Mouse (Mus musculus) embryonic facial prominence, embryonic 11.5 days (tissue): ENCODE results near the gene Lrmda. TPM values are rescaled to one million over a fixed set of nuclear protein-coding genes. Genes with fewer than 3 reads are reported as not detected.

Experiments used
- ATAC-seq: fragments of 200-750 bp; cut with Nextera tagmentation; replicated peaks from 2 replicates; pipeline ENCODE4 v1.8.0; 2017; ENCODE audit warnings: low read depth; ENCODE audit not compliant: insufficient number of reproducible peaks, low FRiP score, low TSS enrichment
- DNase-seq: peaks from one replicate; pipeline ENCODE4 v3.0.0-alpha.2; 2015; ENCODE audit warnings: low spot score
- H3K27ac ChIP-seq: fragments of 300-500 bp; sonication (generic); replicated peaks from 2 replicates; pipeline ENCODE4 v1.5.1; 2014; ENCODE audit warnings: mild to moderate bottlenecking, low read depth, low read length, control low read depth
- H3K27me3 ChIP-seq: fragments of 300-500 bp; sonication (generic); 2 replicates; pipeline ENCODE4 v1.6.1; 2014; ENCODE audit warnings: mild to moderate bottlenecking, low read length, moderate library complexity, mixed read lengths; ENCODE audit not compliant: control insufficient read depth, insufficient read depth
- H3K36me3 ChIP-seq: fragments of 300-500 bp; sonication (generic); replicated peaks from 2 replicates; pipeline ENCODE4 v1.6.1; 2014; ENCODE audit warnings: low read depth, mild to moderate bottlenecking, low read length, moderate library complexity, mixed read lengths; ENCODE audit not compliant: control insufficient read depth, insufficient read depth
- H3K4me1 ChIP-seq: fragments of 300-500 bp; sonication (generic); 2 replicates; pipeline ENCODE4 v1.6.1; 2014; ENCODE audit warnings: low read length, mixed read lengths; ENCODE audit not compliant: control insufficient read depth, insufficient read depth
- H3K4me2 ChIP-seq: fragments of 300-500 bp; sonication (generic); 2 replicates; pipeline ENCODE4 v1.6.1; 2014; ENCODE audit warnings: low read depth, mild to moderate bottlenecking, control low read depth, low read length, moderate library complexity
- H3K4me3 ChIP-seq: fragments of 300-500 bp; sonication (generic); 2 replicates; pipeline ENCODE4 v1.5.1; 2014; ENCODE audit warnings: low read depth, low read length, control low read depth
- H3K9ac ChIP-seq: fragments of 300-500 bp; sonication (generic); replicated peaks from 2 replicates; pipeline ENCODE4 v1.6.1; 2014; ENCODE audit warnings: mild to moderate bottlenecking, control low read depth, low read length
- H3K9me3 ChIP-seq: fragments of 300-500 bp; sonication (generic); replicated peaks from 2 replicates; pipeline ENCODE4 v1.6.1; 2016; ENCODE audit warnings: mild to moderate bottlenecking, low read length, inconsistent platforms, mixed read lengths; ENCODE audit not compliant: control insufficient read depth
- WGBS: fragments of 180-500 bp; shearing (Covaris S2); extraction: QIAGEN DNeasy Blood & Tissue Kit; methylation state at CpG from one replicate; pipeline ENCODE4 v1.1.7; 2014; 5-methylcytosine and 5-hydroxymethylcytosine counted together
- polyA plus RNA-seq: library from polyadenylated mRNA; unstranded; fragments of >200 nt; fragmentation: Nextera tagmentation; extraction: Ambion mirVana; gene quantifications from 2 replicates; pipeline ENCODE4 v1.2.1, GENCODE M21; 2014

The Lrmda gene
- polyA plus RNA-seq, 1 experiment from 2014 or later = 0.22 TPM

DNA sequence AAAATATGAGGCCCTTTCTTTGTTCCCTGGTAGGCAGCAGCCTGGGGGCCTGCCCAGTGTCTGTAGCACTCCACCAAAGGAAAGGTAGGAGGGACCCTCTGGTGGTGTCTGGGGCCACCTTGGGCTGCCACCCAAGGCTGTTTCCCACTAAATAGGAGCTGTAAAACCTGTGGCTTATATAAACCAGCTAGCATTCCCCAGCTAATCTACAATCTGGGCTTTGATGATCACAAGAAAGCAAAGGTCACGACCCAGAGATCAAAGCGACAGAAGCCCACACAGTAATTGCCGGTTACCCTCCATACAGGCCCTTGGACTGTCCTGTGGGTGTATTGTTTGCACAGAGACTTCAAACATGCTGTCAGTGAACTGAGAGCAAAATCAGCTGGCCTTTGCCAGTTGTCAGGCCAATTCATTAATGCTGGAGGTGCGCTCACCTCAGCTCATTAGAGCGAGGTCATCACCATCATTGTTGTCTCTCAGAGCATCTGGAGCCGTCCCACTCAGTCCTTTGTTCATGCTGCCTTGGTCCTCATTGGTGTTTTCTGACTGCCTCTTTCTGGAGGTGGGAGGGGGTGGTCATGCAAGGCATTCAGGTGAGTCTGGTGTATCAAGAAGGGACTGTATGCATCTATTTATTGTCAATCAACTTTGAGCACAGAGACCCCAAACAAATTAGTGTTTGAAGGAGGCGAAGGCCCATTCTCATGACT lies 570.1 kb downstream of the Lrmda start:
- no peaks in the 10 kb centered on the region for H3K36me3 ChIP-seq
- 33% methylated on average over 7 of the region's 7 CpGs for WGBS
- peak; percentile 44; the same call in 1 of the 2 replicates for ATAC-seq
- no peak overlapping the region for H3K27ac ChIP-seq
- H3K9ac ChIP-seq = no peak overlapping the region
- H3K4me3 ChIP-seq = no peak overlapping the region
- H3K4me2 ChIP-seq = no peak overlapping the region
- no peaks in the 10 kb centered on the region for H3K9me3 ChIP-seq
- DNase-seq = peak; percentile 42
- H3K27me3 ChIP-seq = no peaks in the 10 kb centered on the region
- no peaks in the 10 kb centered on the region for H3K4me1 ChIP-seq

DNA sequence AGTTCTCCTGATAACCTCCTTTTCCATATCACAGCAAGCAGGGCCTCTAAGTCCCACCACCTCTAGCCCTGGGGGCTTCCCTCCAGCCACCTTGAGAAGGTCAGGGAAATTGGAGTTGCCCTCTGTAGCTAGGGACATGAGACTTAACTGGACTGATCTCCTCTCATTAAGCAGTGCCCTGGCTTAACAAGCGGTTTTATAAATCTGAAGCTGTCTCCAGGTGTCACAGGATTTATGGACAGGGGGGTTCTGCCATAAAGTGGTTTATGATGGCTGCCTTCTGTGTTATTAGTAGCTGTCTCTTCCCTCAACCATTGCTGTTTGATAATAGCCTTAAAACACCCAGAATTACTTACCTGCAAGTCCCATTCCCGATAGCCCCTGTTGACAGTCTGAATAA lies 571.7 kb downstream of the Lrmda start:
- Histone ChIP-seq H3K9me3 (no peaks in the 10 kb centered on the region), H3K4me1 (no peaks in the 10 kb centered on the region), H3K4me2 (no peak overlapping the region), H3K27ac (no peak overlapping the region), H3K27me3 (no peaks in the 10 kb centered on the region), H3K36me3 (no peaks in the 10 kb centered on the region), H3K4me3 (no peak overlapping the region), H3K9ac (no peak overlapping the region)
- DNase-seq (no peak), ATAC-seq (no peak)
- 78% methylated on average over 2 of the region's 2 CpGs for WGBS

DNA sequence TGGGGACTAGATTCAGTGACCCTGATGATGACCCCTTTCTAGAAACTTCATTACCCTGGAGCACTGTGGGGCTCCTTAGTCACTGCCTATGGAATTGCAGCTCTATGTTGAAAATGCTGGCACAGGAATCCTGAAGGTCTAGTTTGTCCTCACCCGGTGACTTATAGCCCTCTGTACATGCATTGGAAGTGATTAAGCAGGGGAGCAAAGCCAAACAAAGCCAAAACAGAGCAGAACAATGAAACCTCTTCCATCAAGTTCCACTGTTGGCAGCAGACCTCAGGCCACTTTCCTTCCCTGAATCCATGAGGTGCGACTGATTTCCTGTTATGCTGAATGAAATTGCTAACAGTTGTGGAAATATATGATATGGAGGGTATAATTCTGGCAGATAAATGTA lies 578.0 kb downstream of the Lrmda start:
- DNase-seq (no peak), ATAC-seq (no peak)
- Histone ChIP-seq H3K36me3 (no peaks in the 10 kb centered on the region), H3K27me3 (no peaks in the 10 kb centered on the region), H3K4me3 (no peak overlapping the region), H3K9ac (no peak overlapping the region), H3K4me2 (no peak overlapping the region), H3K27ac (no peak overlapping the region), H3K9me3 (no peaks in the 10 kb centered on the region), H3K4me1 (no peaks in the 10 kb centered on the region)
- WGBS = 69% methylated on average over 2 of the region's 2 CpGs

DNA sequence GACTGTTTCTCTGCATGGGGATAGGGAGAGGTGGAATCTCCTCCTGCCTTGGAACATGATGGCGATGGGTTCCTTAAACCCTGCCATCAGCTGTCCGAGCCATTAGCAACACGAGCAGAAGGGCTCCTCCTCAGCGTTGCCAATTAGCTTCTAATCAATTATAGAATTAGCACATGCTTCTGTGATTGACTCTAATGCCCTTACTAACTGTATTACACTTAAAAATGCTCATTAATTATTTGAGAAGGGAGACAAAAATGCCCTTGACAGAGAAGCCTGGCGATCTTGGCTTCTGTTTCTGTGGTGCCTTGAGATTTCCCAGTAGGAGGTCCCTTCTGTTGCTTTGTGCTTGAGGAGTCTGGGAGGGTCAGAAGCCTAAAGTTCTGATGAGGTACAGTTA lies 579.1 kb downstream of the Lrmda start:
- DNase-seq = no peak
- WGBS = 69% methylated on average over 5 of the region's 5 CpGs
- Histone ChIP-seq H3K27me3 (no peaks in the 10 kb centered on the region), H3K9me3 (no peaks in the 10 kb centered on the region), H3K4me3 (no peak overlapping the region), H3K9ac (no peak overlapping the region), H3K4me2 (no peak overlapping the region), H3K27ac (no peak overlapping the region), H3K4me1 (no peaks in the 10 kb centered on the region), H3K36me3 (no peaks in the 10 kb centered on the region)
- no peak for ATAC-seq

DNA sequence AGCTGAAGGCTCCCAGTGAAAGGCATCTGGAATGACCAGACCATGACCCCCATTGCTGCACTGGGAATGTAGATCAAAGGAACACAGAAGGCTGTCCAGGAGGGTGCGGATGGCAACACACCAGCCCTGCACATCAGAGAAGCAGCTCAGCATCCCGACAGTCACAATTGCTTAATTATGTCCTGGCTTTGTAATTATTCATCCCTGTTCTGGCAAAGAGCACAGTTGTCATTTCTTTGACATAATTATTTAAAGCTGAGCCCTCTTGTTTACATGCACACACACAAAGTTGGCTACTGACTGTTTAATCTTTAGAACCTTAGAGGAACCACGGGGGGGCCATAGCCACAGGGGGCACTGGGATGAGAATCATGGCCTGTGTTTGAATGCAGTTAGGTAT lies 580.7 kb downstream of the Lrmda start:
- ATAC-seq (no peak), DNase-seq (no peak)
- Histone ChIP-seq H3K4me2 (no peak overlapping the region), H3K4me3 (no peak overlapping the region), H3K9me3 (no peaks in the 10 kb centered on the region), H3K4me1 (no peaks in the 10 kb centered on the region), H3K27ac (no peak overlapping the region), H3K27me3 (no peaks in the 10 kb centered on the region), H3K9ac (no peak overlapping the region), H3K36me3 (no peaks in the 10 kb centered on the region)
- WGBS = 26% methylated on average over 3 of the region's 3 CpGs

DNA sequence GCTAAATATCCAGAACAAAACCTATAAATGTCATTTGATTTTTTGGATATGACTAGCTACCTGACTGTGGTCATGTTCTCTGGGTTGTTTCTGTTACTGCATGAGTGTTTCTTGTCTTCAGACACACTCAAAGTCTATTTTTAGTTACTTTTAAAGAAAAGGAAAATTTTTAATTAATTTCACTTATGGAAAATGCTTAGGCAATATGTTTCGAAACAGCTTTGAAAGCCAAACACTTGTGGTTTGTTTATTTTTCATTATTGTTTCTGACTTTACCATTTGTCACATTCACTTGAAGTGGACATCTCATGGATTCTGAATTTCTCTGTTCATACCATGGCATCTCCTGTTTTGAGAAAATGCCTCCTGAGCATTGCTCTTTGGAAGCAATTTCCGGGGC lies 582.8 kb downstream of the Lrmda start:
- 94% methylated on average over 2 of the region's 2 CpGs for whole genome bisulfite sequencing
- H3K9ac ChIP-seq = no peak overlapping the region
- no peak for ATAC-seq
- no peaks in the 10 kb centered on the region for H3K4me1 ChIP-seq
- H3K27me3 ChIP-seq = no peaks in the 10 kb centered on the region
- no peaks in the 10 kb centered on the region for H3K36me3 ChIP-seq
- DNase-seq = no peak
- no peaks in the 10 kb centered on the region for H3K9me3 ChIP-seq
- H3K4me2 ChIP-seq = no peak overlapping the region
- no peak overlapping the region for H3K4me3 ChIP-seq
- H3K27ac ChIP-seq = no peak overlapping the region

DNA sequence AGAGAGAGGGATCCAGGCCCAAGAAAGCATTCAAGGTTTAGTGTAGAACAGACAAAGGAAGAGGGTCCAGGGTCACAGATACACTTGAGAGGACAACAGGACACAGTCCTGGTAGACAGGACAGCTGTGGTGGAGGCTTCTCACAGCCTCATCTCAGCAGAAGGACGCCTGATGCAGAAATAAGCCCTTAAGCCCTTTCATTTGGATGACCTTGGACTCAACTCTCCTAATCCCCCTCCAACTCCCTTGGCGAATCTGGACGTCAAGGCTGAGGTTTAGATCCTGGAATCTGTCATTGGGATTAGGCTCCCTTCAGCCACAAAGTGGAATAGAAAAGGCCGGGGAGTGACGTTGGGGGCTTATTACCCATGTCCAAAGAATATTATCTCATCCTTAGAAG lies 589.1 kb downstream of the Lrmda start:
- H3K9ac ChIP-seq = no peak overlapping the region
- no peak overlapping the region for H3K27ac ChIP-seq
- H3K9me3 ChIP-seq = no peaks in the 10 kb centered on the region
- H3K27me3 ChIP-seq = no peaks in the 10 kb centered on the region
- H3K4me2 ChIP-seq = no peak overlapping the region
- H3K4me1 ChIP-seq = no peaks in the 10 kb centered on the region
- ATAC-seq (no peak), DNase-seq (no peak)
- H3K4me3 ChIP-seq = no peak overlapping the region
- no peaks in the 10 kb centered on the region for H3K36me3 ChIP-seq
- WGBS = 52% methylated on average over 5 of the region's 5 CpGs

DNA sequence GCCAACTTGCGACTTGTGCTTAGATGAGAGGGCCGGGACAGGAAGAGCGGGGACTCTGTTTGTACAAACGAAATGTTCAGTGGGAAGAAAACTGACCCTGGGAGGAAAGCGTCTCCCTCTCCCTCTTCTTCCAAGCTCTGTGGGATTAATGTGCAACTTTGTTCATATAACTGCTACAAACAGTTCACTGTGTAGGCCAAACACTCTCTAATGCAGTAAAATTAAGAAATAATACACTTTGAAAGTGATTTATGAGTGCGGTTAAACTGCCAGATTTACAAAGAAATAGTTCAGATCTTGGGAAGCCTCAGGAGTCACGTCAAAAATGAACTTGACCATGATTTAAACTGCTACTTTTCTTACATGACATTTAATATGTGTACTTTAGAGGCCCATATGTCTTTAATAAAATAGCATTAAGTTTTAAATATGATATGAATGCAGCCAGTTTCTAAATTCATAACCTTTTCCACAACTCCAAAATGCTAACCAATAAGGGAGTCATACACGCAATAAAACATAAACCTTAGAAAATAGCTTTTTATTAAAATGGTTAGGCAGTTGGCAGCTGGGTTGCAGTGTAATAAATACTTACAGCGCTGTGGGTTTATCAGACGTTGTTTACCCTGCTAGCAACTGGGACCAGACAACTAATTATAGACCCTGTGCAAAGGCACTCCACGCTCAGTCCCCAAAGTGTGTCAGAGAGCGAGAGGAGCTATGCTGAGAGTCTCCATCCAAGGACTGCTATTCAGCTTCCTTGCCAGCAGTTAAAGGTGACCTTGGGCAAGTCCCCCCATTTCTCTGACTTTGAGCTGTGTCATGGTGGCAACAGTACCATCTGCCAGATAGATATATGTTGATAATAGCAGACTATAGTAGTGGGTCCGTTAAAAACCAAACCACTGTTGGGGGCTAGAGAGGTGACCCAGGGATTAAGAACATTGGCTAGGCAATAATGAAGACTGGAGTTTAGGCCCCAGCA lies 590.0 kb downstream of the Lrmda start:
- no peak overlapping the region for H3K4me2 ChIP-seq
- H3K36me3 ChIP-seq = no peaks in the 10 kb centered on the region
- H3K27me3 ChIP-seq = no peaks in the 10 kb centered on the region
- H3K9me3 ChIP-seq = no peaks in the 10 kb centered on the region
- 62% methylated on average over 13 of the region's 13 CpGs for WGBS
- H3K27ac ChIP-seq = no peak overlapping the region
- H3K9ac ChIP-seq = no peak overlapping the region
- no peak overlapping the region for H3K4me3 ChIP-seq
- DNase-seq = peak; percentile 9
- H3K4me1 ChIP-seq = no peaks in the 10 kb centered on the region
- ATAC-seq = no peak
